Mouse (Mus musculus) liver, adult 2 months (tissue): ENCODE measurements around the gene Grik1.

ENCODE experiments used
- CTCF ChIP-seq: fragments of 200-500 bp; IDR thresholded peaks from 2 replicates; pipeline ENCODE4 v1.5.1; 2011; ENCODE audit warnings: low read depth, low read length, control low read depth
- POLR2A ChIP-seq: fragments of 200-500 bp; IDR thresholded peaks from 2 replicates; pipeline ENCODE4 v1.6.1; 2011; ENCODE audit warnings: low read length, control low read depth; ENCODE audit not compliant: insufficient read depth; ENCODE audit errors: extremely low read depth

DNA sequence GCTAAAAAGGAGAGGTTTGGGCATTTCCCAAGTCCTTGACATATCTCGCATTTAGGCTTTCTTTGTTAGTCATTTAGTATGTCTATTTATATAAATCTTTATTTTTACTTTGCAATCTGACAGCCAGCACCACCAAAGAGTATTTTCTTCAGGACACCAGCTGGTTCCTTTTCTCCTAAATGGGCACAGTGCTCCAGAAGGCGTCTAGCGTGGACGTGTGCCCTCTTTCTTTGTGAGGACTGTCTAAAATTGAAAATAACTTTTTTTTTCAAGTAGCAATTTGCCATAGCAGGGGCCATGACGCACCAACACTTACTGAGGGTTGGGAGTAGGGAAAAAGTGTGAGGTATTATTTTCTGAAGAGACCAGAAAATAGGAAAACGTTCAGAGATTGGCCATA is 425.5 kb downstream of the Grik1 start:
- no peak for TF ChIP-seq POLR2A
- TF ChIP-seq CTCF = no peak
